Mouse (Mus musculus): ENCODE data around the gene Sptbn1.

Gene Sptbn1

GRCm38 (mm10) chr11:30267892-30268647 lies at the start of gene Sptbn1:
TSS of gene Sptbn1 (minus strand) at chr11:30268175.
- peak; percentile 91 for DNase-seq (ENCODE audit: low spot score)

- DNase-seq (ENCODE audit: low spot score): no peak
Measured at GRCm38 (mm10) chr11:30294279-30294678, 26.3 kb upstream of the Sptbn1 start.

- no peak for DNase-seq (ENCODE audit: low spot score)
Measured at GRCm38 (mm10) chr11:30292221-30293160, 24.5 kb upstream of the Sptbn1 start.

DNA sequence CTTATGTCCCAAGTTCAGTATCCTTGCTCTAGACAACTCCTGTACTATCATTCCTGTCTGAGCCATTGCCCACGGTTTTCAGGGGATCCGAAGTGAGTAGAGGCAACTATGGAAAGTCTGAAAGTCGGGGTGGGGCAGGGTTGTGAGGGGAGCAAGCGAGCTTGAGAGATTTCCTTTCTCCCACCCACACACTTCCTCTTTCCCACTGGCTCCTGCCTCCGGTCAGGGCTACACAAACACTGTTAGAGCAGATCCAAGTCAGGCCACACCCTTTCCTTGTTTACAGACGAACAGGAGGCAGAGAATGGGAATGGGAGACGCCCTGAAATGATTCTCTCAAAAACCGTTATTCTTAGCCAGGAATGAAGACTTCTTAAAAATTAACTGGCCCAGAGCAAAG lies 23.2 kb upstream of the Sptbn1 start:
- DNase-seq (ENCODE audit: low spot score): peak; percentile 48

- peak; percentile 47 for DNase-seq (ENCODE audit: low spot score)
Measured at GRCm38 (mm10) chr11:30289470-30290431, 21.8 kb upstream of the Sptbn1 start.

DNA sequence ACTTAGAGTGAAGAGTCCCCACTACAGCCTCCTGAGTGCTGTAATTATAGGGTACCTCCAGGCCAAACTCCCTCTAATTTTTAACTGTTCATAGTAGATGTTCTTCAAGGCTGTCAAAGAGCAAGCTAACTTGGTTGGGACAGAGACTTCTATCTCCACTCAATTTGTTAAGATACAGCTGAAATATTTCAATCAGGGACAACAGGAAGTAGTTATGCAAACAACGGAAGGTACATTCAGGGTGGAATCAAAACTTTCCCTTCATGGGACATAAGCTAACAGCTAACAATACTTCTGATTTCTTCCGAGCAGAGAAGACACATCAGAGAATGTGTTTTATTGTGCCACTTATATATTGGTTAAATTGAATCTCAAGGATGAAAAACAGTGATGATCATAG lies 20.1 kb upstream of the Sptbn1 start:
- DNase-seq (ENCODE audit: low spot score): no peak

DNA sequence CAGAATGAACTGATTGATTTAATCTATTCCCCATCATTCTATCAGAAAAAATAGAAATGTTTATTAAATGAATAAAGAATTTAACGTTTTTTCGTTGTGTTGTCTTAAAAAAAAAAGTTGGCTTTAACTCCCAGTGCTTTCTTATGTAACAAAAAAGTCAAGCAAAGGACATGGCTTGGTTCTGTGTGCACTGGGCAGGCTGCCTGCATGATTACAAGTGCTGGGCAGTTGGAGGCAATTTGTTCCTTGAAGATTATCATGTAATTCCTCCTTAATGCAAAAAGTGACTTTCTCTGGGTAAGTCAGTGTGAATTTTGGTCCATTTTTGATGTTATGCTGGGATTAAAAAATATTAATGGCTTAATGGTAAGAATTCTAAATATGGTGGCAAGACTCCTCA lies 15.7 kb upstream of the Sptbn1 start:
- DNase-seq (ENCODE audit: low spot score): peak; percentile 66

DNA sequence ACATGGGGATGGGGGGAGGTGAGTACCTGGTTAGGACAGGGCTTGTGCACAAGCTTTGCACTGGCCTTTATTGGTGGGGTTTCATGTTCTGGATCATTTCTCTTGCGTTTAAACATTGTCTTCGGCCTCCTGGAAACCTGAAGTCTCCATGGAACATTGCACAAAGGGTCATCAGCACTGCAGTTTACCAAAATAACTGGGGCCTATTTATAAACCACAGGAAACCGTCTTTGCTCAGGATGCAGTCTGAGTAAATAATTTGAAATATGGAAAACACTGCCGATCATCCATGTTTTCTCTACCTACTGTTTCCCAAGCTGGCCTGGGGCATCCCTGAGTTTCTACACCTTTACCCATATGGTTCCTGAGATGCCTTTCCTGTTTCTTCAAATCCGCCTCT lies 13.1 kb upstream of the Sptbn1 start:
- DNase-seq (ENCODE audit: low spot score): no peak

- no peak for DNase-seq (ENCODE audit: low spot score)
Measured at GRCm38 (mm10) chr11:30279278-30279677, 11.3 kb upstream of the Sptbn1 start.

- no peak for DNase-seq (ENCODE audit: low spot score)
Measured at GRCm38 (mm10) chr11:30275436-30276031, 7.6 kb upstream of the Sptbn1 start.

DNA sequence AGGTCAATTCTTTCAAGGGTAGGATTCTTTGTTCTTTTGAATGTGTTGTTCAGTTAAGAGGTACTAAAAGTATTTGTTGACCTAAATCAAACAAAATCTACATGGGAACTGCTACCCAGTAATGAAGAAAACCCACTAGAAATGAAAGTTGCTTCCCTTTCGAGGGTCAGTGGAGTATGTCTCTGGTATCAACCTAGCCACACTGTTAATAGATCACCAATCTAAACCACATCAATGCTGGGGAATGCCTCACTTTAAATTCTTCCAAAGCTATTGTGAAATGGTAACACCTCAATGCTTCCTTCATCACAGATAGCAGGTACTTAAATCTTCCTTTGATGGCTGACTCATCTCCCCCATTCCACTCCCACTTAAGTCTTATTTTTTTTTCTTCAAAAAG lies 1.5 kb upstream of the Sptbn1 start:
- no peak for DNase-seq (ENCODE audit: low spot score)

- no peak for DNase-seq (ENCODE audit: low spot score)
Measured at GRCm38 (mm10) chr11:30268648-30269375, 837 bp upstream of the Sptbn1 start.

- DNase-seq (ENCODE audit: low spot score): peak; percentile 78
Measured at GRCm38 (mm10) chr11:30267036-30267891, 711 bp downstream of the Sptbn1 start.

DNA sequence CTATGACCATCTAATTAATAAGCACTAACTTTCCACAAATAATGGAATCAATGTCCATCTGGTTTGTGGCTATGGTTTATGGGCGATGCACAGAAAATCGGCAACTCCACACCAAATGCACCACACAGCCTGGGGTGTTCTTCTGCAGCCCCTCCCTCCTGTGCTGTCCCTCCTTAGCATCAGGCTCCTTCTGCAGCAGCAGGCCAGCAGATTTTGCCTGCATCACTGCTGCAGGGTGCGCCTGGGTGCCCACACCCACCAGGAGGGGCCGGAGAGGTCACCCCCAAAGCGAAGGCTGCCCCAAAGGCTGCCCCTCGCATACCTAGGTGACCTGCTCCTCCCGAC lies 1.3 kb downstream of the Sptbn1 start:
- DNase-seq (ENCODE audit: low spot score): no peak

GRCm38 (mm10) chr11:30265666-30266065 lies 2.3 kb downstream of the Sptbn1 start:
- DNase-seq (ENCODE audit: low spot score): no peak

GRCm38 (mm10) chr11:30263627-30264026 lies 4.3 kb downstream of the Sptbn1 start:
- no peak for DNase-seq (ENCODE audit: low spot score)

GRCm38 (mm10) chr11:30258739-30259350 lies 9.1 kb downstream of the Sptbn1 start:
- no peak for DNase-seq (ENCODE audit: low spot score)

- DNase-seq (ENCODE audit: low spot score): no peak
Measured at GRCm38 (mm10) chr11:30257812-30258211, 10.2 kb downstream of the Sptbn1 start.

- no peak for DNase-seq (ENCODE audit: low spot score)
Measured at GRCm38 (mm10) chr11:30257085-30257484, 10.9 kb downstream of the Sptbn1 start.
